Mouse (Mus musculus): ENCODE measurements around the gene Cfap45. TPM values are rescaled to one million over a fixed set of nuclear protein-coding genes. Genes with fewer than 3 reads are reported as not detected.

Gene Cfap45
- polyA plus RNA-seq, 1 experiment from 2014 or later = 2.7 TPM

DNA sequence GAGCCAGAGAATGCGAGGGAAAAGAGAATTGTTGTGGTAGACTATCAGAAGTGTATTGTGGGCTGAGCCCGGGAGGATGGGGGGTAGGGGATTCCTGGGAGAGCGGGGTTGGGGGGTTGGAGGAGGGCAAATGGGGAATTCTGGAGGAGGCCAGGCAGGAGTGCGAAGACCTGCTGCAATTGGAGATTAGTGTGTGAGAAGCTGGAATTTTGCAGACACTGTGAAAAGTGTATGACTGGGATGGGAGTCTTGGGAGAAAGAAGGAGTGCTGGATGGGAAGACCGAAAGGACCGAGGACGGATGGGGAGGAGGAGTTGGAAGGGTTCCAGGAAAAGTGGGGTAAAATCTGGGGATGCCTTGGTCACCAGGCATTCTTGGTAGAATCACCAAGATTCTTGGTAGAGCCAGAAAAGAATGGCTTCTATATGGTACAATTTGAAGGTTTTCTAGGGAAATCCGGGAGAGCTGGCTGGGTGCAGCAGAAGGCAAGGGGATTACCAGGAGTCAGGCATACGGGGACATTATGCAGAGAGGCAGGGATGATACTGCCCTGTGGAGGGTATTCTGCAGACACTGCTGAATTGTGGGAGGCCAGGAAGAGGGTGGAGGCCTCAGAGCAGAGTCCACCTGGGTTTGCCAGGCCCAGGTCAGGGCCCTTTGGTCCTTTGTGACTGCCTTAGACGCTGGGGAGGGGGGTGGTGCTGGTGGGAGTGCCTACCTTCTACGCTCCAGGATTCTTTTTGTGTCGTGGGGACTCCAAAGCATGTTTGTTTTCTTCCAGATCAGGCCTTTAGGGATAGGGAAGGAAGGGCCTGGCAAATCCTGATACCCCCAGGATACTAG, 37.9 kb upstream of the Cfap45 start:
- 0 out of 2 replicates have a peak, but pooled peaks cover 2% of the 10 kb centered on the region for H3K27me3 ChIP-seq (ENCODE audit: control insufficient read depth, insufficient read depth, low read length)
- H3K36me3 ChIP-seq (ENCODE audit: control insufficient read depth, insufficient read depth, low read length) = no peaks in the 10 kb centered on the region
- ATAC-seq (replicated peaks; ENCODE audit: insufficient number of reproducible peaks, low FRiP score, low TSS enrichment) = no peak
- WGBS (ENCODE audit: insufficient replicate concordance) = 4% methylated on average over 12 of the region's 12 CpGs
- H3K4me3 ChIP-seq (ENCODE audit: low read depth, low read length) = peak overlapping the region; percentile 61
- H3K9ac ChIP-seq (ENCODE audit: low read depth, low read length) = peak overlapping the region; percentile 49; the same call in 1 of the 2 replicates
- peaks cover 10% of the 10 kb centered on the region; the same call in 1 of the 2 replicates for H3K4me1 ChIP-seq (ENCODE audit: control insufficient read depth, insufficient read depth, low read length)
- H3K9me3 ChIP-seq (replicated peaks; ENCODE audit: control insufficient read depth, low read length) = no peaks in the 10 kb centered on the region
- H3K27ac ChIP-seq (ENCODE audit: low read depth, low read length) = no peak overlapping the region
- peak overlapping the region; percentile 73 for H3K4me2 ChIP-seq

DNA sequence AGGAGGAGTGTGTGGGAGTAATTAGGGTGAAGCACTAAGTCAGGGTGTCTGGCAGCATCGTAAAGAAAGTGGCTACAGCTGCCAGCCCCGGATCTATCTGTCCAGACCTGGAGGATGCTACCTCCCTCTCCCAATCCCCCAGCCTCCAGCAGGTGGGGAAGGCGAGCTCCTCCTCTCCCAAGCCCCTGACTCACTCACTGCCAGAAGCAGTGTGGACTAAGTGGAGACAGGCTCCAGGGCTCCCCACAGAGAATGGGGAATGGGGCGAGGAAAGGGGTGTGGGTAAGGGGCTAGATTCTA, 37.3 kb upstream of the Cfap45 start:
- Histone ChIP-seq H3K27me3 (ENCODE audit: control insufficient read depth, insufficient read depth, low read length) (0 out of 2 replicates have a peak, but pooled peaks cover 2% of the 10 kb centered on the region), H3K4me2 (peak overlapping the region; percentile 73), H3K4me3 (ENCODE audit: low read depth, low read length) (peak overlapping the region; percentile 61; the same call in 1 of the 2 replicates), H3K4me1 (ENCODE audit: control insufficient read depth, insufficient read depth, low read length) (peaks cover 10% of the 10 kb centered on the region; the same call in 1 of the 2 replicates), H3K9ac (ENCODE audit: low read depth, low read length) (no peak overlapping the region), H3K9me3 (replicated peaks; ENCODE audit: control insufficient read depth, low read length) (no peaks in the 10 kb centered on the region), H3K27ac (ENCODE audit: low read depth, low read length) (no peak overlapping the region), H3K36me3 (ENCODE audit: control insufficient read depth, insufficient read depth, low read length) (no peaks in the 10 kb centered on the region)
- WGBS (ENCODE audit: insufficient replicate concordance) = 34% methylated on average over 4 of the region's 4 CpGs
- no peak for ATAC-seq (replicated peaks; ENCODE audit: insufficient number of reproducible peaks, low FRiP score, low TSS enrichment)

DNA sequence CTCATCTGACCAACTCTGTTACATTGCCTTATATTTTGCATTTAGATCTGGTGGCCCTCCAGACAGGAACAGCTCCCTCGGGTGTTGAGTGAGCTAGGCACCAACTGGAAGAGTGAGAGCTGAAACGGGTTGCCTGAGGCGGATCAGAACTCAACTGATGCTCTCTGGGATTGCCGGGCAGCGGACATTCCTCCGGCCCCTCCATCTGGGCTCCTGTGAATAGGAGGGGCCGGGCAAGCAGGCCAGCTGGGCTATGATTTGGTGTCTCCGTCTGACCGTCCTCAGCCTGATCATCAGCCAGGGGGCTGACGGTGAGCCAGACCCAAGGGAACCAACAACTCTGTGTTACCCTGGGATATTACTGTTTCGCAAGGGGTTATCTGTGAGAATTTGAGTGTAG, 36.4 kb upstream of the Cfap45 start:
- no peak overlapping the region for H3K9ac ChIP-seq (ENCODE audit: low read depth, low read length)
- H3K4me2 ChIP-seq = peak overlapping the region; percentile 7; the same call in 1 of the 2 replicates

DNA sequence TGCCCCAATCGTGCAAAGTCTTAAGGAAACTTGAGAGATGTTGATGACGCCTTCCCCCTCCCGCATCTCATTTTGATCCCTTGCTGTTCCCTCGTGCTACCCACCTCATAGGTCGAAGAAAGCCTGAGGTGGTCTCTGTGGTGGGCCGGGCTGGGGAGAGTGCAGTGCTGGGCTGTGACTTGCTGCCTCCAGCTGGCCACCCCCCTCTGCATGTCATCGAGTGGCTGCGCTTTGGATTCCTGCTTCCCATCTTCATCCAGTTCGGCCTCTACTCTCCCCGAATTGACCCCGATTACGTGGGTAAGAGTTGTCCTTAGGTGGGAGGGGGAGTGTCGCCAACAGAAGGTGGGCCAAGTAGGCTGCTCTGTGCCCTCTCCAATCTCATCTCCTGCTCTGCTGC, 35.9 kb upstream of the Cfap45 start:
- Histone ChIP-seq H3K4me3 (ENCODE audit: low read depth, low read length) (no peak overlapping the region), H3K4me1 (ENCODE audit: control insufficient read depth, insufficient read depth, low read length) (peaks cover 15% of the 10 kb centered on the region), H3K36me3 (ENCODE audit: control insufficient read depth, insufficient read depth, low read length) (no peaks in the 10 kb centered on the region), H3K9ac (ENCODE audit: low read depth, low read length) (no peak overlapping the region), H3K27ac (ENCODE audit: low read depth, low read length) (no peak overlapping the region), H3K4me2 (no peak overlapping the region), H3K9me3 (replicated peaks; ENCODE audit: control insufficient read depth, low read length) (no peaks in the 10 kb centered on the region), H3K27me3 (ENCODE audit: control insufficient read depth, insufficient read depth, low read length) (no peaks in the 10 kb centered on the region)
- 69% methylated on average over 13 of the region's 13 CpGs for WGBS (ENCODE audit: insufficient replicate concordance)
- no peak for ATAC-seq (replicated peaks; ENCODE audit: insufficient number of reproducible peaks, low FRiP score, low TSS enrichment)

More for the DNA sequence above, 36.4 kb upstream of the Cfap45 start:
- no peaks in the 10 kb centered on the region for H3K36me3 ChIP-seq (ENCODE audit: control insufficient read depth, insufficient read depth, low read length)
- H3K27ac ChIP-seq (ENCODE audit: low read depth, low read length) = no peak overlapping the region
- H3K4me1 ChIP-seq (ENCODE audit: control insufficient read depth, insufficient read depth, low read length) = peaks cover 15% of the 10 kb centered on the region
- 68% methylated on average over 11 of the region's 11 CpGs for WGBS (ENCODE audit: insufficient replicate concordance)
- H3K27me3 ChIP-seq (ENCODE audit: control insufficient read depth, insufficient read depth, low read length) = no peaks in the 10 kb centered on the region
- H3K4me3 ChIP-seq (ENCODE audit: low read depth, low read length) = no peak overlapping the region
- no peaks in the 10 kb centered on the region for H3K9me3 ChIP-seq (replicated peaks; ENCODE audit: control insufficient read depth, low read length)
- ATAC-seq (replicated peaks; ENCODE audit: insufficient number of reproducible peaks, low FRiP score, low TSS enrichment) = no peak

DNA sequence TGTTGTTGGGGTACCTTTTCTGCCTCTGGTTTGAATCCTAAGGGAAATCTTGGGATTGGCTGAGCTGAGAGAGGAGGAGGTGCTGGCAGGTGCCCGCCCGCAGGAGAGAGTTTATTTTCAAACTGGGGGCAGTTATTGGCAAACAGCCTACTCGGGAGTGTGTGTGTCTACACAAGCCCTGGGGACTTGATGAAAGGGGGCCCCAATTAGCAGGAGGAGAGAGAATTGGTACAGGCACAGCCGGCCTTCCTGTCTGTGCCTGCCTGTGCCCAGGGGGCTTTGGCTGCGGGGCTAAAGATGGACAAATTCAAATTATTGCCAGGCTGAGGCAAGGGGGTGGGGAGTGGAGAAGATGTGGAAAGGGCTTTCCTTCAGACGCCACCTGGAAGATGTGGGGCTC, 34.8 kb upstream of the Cfap45 start:
- Histone ChIP-seq H3K4me2 (no peak overlapping the region), H3K4me1 (ENCODE audit: control insufficient read depth, insufficient read depth, low read length) (peaks cover 15% of the 10 kb centered on the region), H3K9ac (ENCODE audit: low read depth, low read length) (no peak overlapping the region), H3K27ac (ENCODE audit: low read depth, low read length) (no peak overlapping the region), H3K27me3 (ENCODE audit: control insufficient read depth, insufficient read depth, low read length) (no peaks in the 10 kb centered on the region), H3K36me3 (ENCODE audit: control insufficient read depth, insufficient read depth, low read length) (no peaks in the 10 kb centered on the region), H3K9me3 (replicated peaks; ENCODE audit: control insufficient read depth, low read length) (no peaks in the 10 kb centered on the region), H3K4me3 (ENCODE audit: low read depth, low read length) (no peak overlapping the region)
- 69% methylated on average over 6 of the region's 6 CpGs for WGBS (ENCODE audit: insufficient replicate concordance)
- no peak for ATAC-seq (replicated peaks; ENCODE audit: insufficient number of reproducible peaks, low FRiP score, low TSS enrichment)

DNA sequence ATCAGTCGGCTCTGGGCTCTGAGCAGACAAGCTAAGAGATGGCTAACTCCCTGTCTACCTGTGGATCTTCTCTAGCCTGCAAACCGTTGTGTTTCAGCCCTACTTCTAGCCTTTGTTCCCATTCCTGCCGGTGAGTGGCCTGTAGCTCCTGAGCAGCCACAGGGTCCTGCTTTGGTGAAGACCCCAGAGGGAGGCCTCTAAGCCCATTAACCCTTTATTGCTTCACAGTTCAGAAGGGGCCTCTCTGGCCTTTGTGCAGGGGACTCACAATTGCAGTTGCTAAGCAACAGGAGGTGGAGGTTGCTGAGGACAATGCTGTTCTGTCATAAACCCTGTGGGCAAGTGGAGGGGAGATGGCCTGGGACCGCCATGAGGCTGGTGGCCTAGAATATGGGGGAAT, 34.4 kb upstream of the Cfap45 start:
- no peaks in the 10 kb centered on the region for H3K9me3 ChIP-seq (replicated peaks; ENCODE audit: control insufficient read depth, low read length)
- no peaks in the 10 kb centered on the region for H3K36me3 ChIP-seq (ENCODE audit: control insufficient read depth, insufficient read depth, low read length)
- 58% methylated on average over 4 of the region's 4 CpGs for WGBS (ENCODE audit: insufficient replicate concordance)
- H3K27me3 ChIP-seq (ENCODE audit: control insufficient read depth, insufficient read depth, low read length) = no peaks in the 10 kb centered on the region
- H3K9ac ChIP-seq (ENCODE audit: low read depth, low read length) = no peak overlapping the region
- no peak overlapping the region for H3K4me3 ChIP-seq (ENCODE audit: low read depth, low read length)
- no peak overlapping the region for H3K4me2 ChIP-seq
- peaks cover 15% of the 10 kb centered on the region for H3K4me1 ChIP-seq (ENCODE audit: control insufficient read depth, insufficient read depth, low read length)
- no peak for ATAC-seq (replicated peaks; ENCODE audit: insufficient number of reproducible peaks, low FRiP score, low TSS enrichment)
- no peak overlapping the region for H3K27ac ChIP-seq (ENCODE audit: low read depth, low read length)

- no peak for ATAC-seq (replicated peaks; ENCODE audit: insufficient number of reproducible peaks, low FRiP score, low TSS enrichment)
- Histone ChIP-seq H3K4me2 (no peak overlapping the region), H3K36me3 (ENCODE audit: control insufficient read depth, insufficient read depth, low read length) (no peaks in the 10 kb centered on the region), H3K27ac (ENCODE audit: low read depth, low read length) (no peak overlapping the region), H3K9ac (ENCODE audit: low read depth, low read length) (no peak overlapping the region), H3K4me3 (ENCODE audit: low read depth, low read length) (no peak overlapping the region), H3K4me1 (ENCODE audit: control insufficient read depth, insufficient read depth, low read length) (peaks cover 15% of the 10 kb centered on the region), H3K9me3 (replicated peaks; ENCODE audit: control insufficient read depth, low read length) (no peaks in the 10 kb centered on the region), H3K27me3 (ENCODE audit: control insufficient read depth, insufficient read depth, low read length) (no peaks in the 10 kb centered on the region)
- 81% methylated on average over 5 of the region's 5 CpGs for WGBS (ENCODE audit: insufficient replicate concordance)
Observed at GRCm38 (mm10) chr1:172486651-172487050, 34.0 kb upstream of the Cfap45 start.

- Histone ChIP-seq H3K4me2 (no peak overlapping the region), H3K4me1 (ENCODE audit: control insufficient read depth, insufficient read depth, low read length) (peaks cover 10% of the 10 kb centered on the region)
- WGBS (ENCODE audit: insufficient replicate concordance) = 75% methylated on average over 4 of the region's 4 CpGs
Observed at GRCm38 (mm10) chr1:172487859-172488258, 32.7 kb upstream of the Cfap45 start.

DNA sequence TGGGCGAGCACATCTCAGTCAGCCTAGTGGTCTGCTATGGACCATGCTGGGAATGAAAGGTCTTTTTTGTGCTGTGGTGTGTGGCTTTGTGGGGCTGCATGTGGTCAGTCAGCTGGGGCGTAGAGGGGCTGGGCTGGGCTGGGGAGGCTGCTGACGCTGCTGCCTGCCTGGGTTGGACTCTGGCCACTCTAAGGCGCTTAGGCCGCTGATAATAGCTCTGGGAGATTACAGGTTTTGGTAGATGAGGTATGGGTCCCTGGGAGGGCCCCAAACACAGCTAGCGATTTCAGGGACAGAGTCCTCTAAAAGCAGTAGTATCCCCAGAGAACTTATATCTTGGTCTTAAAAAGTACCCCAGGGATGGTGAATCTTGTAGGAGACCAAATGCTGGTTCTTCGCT, 31.8 kb upstream of the Cfap45 start:
- H3K4me2 ChIP-seq = no peak overlapping the region
- H3K4me1 ChIP-seq (ENCODE audit: control insufficient read depth, insufficient read depth, low read length) = peaks cover 8% of the 10 kb centered on the region
- H3K27me3 ChIP-seq (ENCODE audit: control insufficient read depth, insufficient read depth, low read length) = no peaks in the 10 kb centered on the region
- ATAC-seq (replicated peaks; ENCODE audit: insufficient number of reproducible peaks, low FRiP score, low TSS enrichment) = no peak
- no peak overlapping the region for H3K27ac ChIP-seq (ENCODE audit: low read depth, low read length)
- H3K9me3 ChIP-seq (replicated peaks; ENCODE audit: control insufficient read depth, low read length) = no peaks in the 10 kb centered on the region
- no peak overlapping the region for H3K4me3 ChIP-seq (ENCODE audit: low read depth, low read length)
- 60% methylated on average over 7 of the region's 7 CpGs for WGBS (ENCODE audit: insufficient replicate concordance)
- H3K36me3 ChIP-seq (ENCODE audit: control insufficient read depth, insufficient read depth, low read length) = peaks cover 2% of the 10 kb centered on the region; the same call in 1 of the 2 replicates
- H3K9ac ChIP-seq (ENCODE audit: low read depth, low read length) = no peak overlapping the region

More at GRCm38 (mm10) chr1:172487859-172488258, 32.7 kb upstream of the Cfap45 start:
- no peaks in the 10 kb centered on the region for H3K36me3 ChIP-seq (ENCODE audit: control insufficient read depth, insufficient read depth, low read length)
- H3K9me3 ChIP-seq (replicated peaks; ENCODE audit: control insufficient read depth, low read length) = no peaks in the 10 kb centered on the region
- ATAC-seq (replicated peaks; ENCODE audit: insufficient number of reproducible peaks, low FRiP score, low TSS enrichment) = no peak
- H3K27me3 ChIP-seq (ENCODE audit: control insufficient read depth, insufficient read depth, low read length) = no peaks in the 10 kb centered on the region
- no peak overlapping the region for H3K9ac ChIP-seq (ENCODE audit: low read depth, low read length)
- H3K27ac ChIP-seq (ENCODE audit: low read depth, low read length) = no peak overlapping the region
- H3K4me3 ChIP-seq (ENCODE audit: low read depth, low read length) = no peak overlapping the region

Measured in heart, embryonic 11.5 days (tissue).